Mouse (Mus musculus): ENCODE measurements around the gene Baiap2. TPM values are rescaled to one million over a fixed set of nuclear protein-coding genes. Genes with fewer than 3 reads are reported as not detected.

Gene Baiap2
- polyA plus RNA-seq, 1 experiment from 2014 or later, result 10.1 TPM

- peak overlapping the region; percentile 70 for H3K27ac ChIP-seq (ENCODE audit: low read length)
- peaks cover 21% of the 10 kb centered on the region for H3K4me1 ChIP-seq (ENCODE audit: control insufficient read depth, low read depth, low read length)
- no peaks in the 10 kb centered on the region for H3K9me3 ChIP-seq (replicated peaks; ENCODE audit: control insufficient read depth, low read length)
- 47% methylated on average over 2 of the region's 2 CpGs for WGBS (ENCODE audit: insufficient replicate concordance)
- H3K27me3 ChIP-seq (ENCODE audit: control insufficient read depth, insufficient read depth, low read depth, low read length), result peaks cover 25% of the 10 kb centered on the region
- H3K4me3 ChIP-seq (ENCODE audit: low read depth, low read length), result no peak overlapping the region
- peak overlapping the region; percentile 15; the same call in 1 of the 2 replicates for H3K9ac ChIP-seq (ENCODE audit: low read depth, low read length)
- no peaks in the 10 kb centered on the region for H3K36me3 ChIP-seq (ENCODE audit: control insufficient read depth, insufficient read depth)
- H3K4me2 ChIP-seq (ENCODE audit: low read depth, low read length), result no peak overlapping the region
- ATAC-seq (ENCODE audit: low read depth), result no peak
These were observed 5.3 kb downstream of the Baiap2 start for GRCm38 (mm10) chr11:119947897-119948296.

DNA sequence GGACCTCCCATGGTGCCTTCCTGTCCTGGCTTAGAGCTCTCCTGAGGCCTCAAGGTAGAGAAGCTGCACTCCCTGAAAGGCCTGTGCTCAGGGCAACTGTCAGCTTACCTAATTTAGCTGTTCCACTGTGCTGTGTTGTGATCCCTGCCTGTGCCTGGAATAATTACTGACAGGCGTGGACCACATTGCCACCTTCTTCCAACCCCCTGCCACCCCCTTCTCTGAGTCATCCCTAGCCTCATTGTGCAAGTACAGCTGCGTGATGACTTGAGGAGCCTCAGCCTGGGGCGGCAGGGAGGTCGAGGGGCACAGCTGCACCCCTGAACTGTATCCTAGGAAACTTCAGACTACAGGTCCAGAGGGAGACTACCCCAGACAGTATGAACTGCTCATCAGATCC lies 5.7 kb downstream of the Baiap2 start:
- Histone ChIP-seq H3K36me3 (ENCODE audit: control insufficient read depth, insufficient read depth) (no peaks in the 10 kb centered on the region), H3K4me1 (ENCODE audit: control insufficient read depth, low read depth, low read length) (peaks cover 20% of the 10 kb centered on the region), H3K9ac (ENCODE audit: low read depth, low read length) (0 out of 2 replicates have a peak overlapping the region, but pooled peaks have one; percentile 9), H3K9me3 (replicated peaks; ENCODE audit: control insufficient read depth, low read length) (no peaks in the 10 kb centered on the region), H3K4me2 (ENCODE audit: low read depth, low read length) (no peak overlapping the region), H3K4me3 (ENCODE audit: low read depth, low read length) (no peak overlapping the region), H3K27ac (ENCODE audit: low read length) (no peak overlapping the region; the same call in 1 of the 2 replicates), H3K27me3 (ENCODE audit: control insufficient read depth, insufficient read depth, low read depth, low read length) (peaks cover 21% of the 10 kb centered on the region)
- ATAC-seq (ENCODE audit: low read depth), result no peak
- WGBS (ENCODE audit: insufficient replicate concordance), result 46% methylated on average over 4 of the region's 4 CpGs

- Histone ChIP-seq H3K27me3 (ENCODE audit: control insufficient read depth, insufficient read depth, low read depth, low read length) (peaks cover 16% of the 10 kb centered on the region), H3K4me1 (ENCODE audit: control insufficient read depth, low read depth, low read length) (peaks cover 21% of the 10 kb centered on the region), H3K9me3 (replicated peaks; ENCODE audit: control insufficient read depth, low read length) (no peaks in the 10 kb centered on the region), H3K27ac (ENCODE audit: low read length) (no peak overlapping the region), H3K36me3 (ENCODE audit: control insufficient read depth, insufficient read depth) (no peaks in the 10 kb centered on the region), H3K4me3 (ENCODE audit: low read depth, low read length) (no peak overlapping the region), H3K4me2 (ENCODE audit: low read depth, low read length) (no peak overlapping the region), H3K9ac (ENCODE audit: low read depth, low read length) (no peak overlapping the region)
- WGBS (ENCODE audit: insufficient replicate concordance), result 59% methylated on average over 2 of the region's 2 CpGs
- no peak for ATAC-seq (ENCODE audit: low read depth)
These were observed 6.2 kb downstream of the Baiap2 start for GRCm38 (mm10) chr11:119948803-119949202.

DNA sequence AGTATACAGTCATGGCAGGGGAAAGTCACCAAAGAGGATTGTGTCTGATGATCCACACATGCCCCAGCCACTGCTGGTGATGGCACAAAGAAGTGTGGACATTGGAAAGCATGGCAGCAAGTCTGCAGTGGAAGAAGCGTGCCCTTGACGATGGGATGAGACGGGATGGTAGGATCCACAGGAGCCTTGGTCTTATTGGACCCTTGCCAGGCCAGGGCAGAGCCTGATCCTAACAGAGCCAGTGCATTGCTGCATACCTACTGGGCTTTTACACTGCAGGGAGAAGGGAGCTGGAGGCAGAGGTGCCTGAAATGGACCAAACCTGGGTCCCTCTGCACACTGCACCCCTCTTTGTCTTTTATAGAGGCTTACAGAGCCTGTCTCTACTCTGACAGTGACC lies 8.0 kb downstream of the Baiap2 start:
- Histone ChIP-seq H3K9me3 (replicated peaks; ENCODE audit: control insufficient read depth, low read length) (no peaks in the 10 kb centered on the region), H3K4me2 (ENCODE audit: low read depth, low read length) (no peak overlapping the region), H3K36me3 (ENCODE audit: control insufficient read depth, insufficient read depth) (no peaks in the 10 kb centered on the region), H3K4me3 (ENCODE audit: low read depth, low read length) (no peak overlapping the region), H3K27ac (ENCODE audit: low read length) (no peak overlapping the region), H3K4me1 (ENCODE audit: control insufficient read depth, low read depth, low read length) (peaks cover 32% of the 10 kb centered on the region), H3K9ac (ENCODE audit: low read depth, low read length) (no peak overlapping the region), H3K27me3 (ENCODE audit: control insufficient read depth, insufficient read depth, low read depth, low read length) (no peaks in the 10 kb centered on the region)
- 81% methylated on average over 3 of the region's 3 CpGs for WGBS (ENCODE audit: insufficient replicate concordance)
- ATAC-seq (ENCODE audit: low read depth), result no peak

- H3K27ac ChIP-seq (ENCODE audit: low read length), result no peak overlapping the region
- H3K36me3 ChIP-seq (ENCODE audit: control insufficient read depth, insufficient read depth), result no peaks in the 10 kb centered on the region
- WGBS (ENCODE audit: insufficient replicate concordance), result 58% methylated on average over 6 of the region's 6 CpGs
- peaks cover 37% of the 10 kb centered on the region for H3K4me1 ChIP-seq (ENCODE audit: control insufficient read depth, low read depth, low read length)
- no peaks in the 10 kb centered on the region for H3K27me3 ChIP-seq (ENCODE audit: control insufficient read depth, insufficient read depth, low read depth, low read length)
- ATAC-seq (ENCODE audit: low read depth), result no peak
- no peak overlapping the region for H3K9ac ChIP-seq (ENCODE audit: low read depth, low read length)
- no peak overlapping the region for H3K4me2 ChIP-seq (ENCODE audit: low read depth, low read length)
- H3K9me3 ChIP-seq (replicated peaks; ENCODE audit: control insufficient read depth, low read length), result no peaks in the 10 kb centered on the region
- H3K4me3 ChIP-seq (ENCODE audit: low read depth, low read length), result no peak overlapping the region
These were observed 8.8 kb downstream of the Baiap2 start for GRCm38 (mm10) chr11:119951326-119951725.

- no peaks in the 10 kb centered on the region for H3K36me3 ChIP-seq (ENCODE audit: control insufficient read depth, insufficient read depth)
- 31% methylated on average over 5 of the region's 5 CpGs for WGBS (ENCODE audit: insufficient replicate concordance)
- ATAC-seq (ENCODE audit: low read depth), result no peak
- H3K4me1 ChIP-seq (ENCODE audit: control insufficient read depth, low read depth, low read length), result peaks cover 36% of the 10 kb centered on the region
- H3K9me3 ChIP-seq (replicated peaks; ENCODE audit: control insufficient read depth, low read length), result no peaks in the 10 kb centered on the region
- no peak overlapping the region for H3K4me3 ChIP-seq (ENCODE audit: low read depth, low read length)
- no peak overlapping the region for H3K9ac ChIP-seq (ENCODE audit: low read depth, low read length)
- no peaks in the 10 kb centered on the region for H3K27me3 ChIP-seq (ENCODE audit: control insufficient read depth, insufficient read depth, low read depth, low read length)
- no peak overlapping the region for H3K27ac ChIP-seq (ENCODE audit: low read length)
- no peak overlapping the region for H3K4me2 ChIP-seq (ENCODE audit: low read depth, low read length)
These were observed 10.1 kb downstream of the Baiap2 start for GRCm38 (mm10) chr11:119952429-119953224.

DNA sequence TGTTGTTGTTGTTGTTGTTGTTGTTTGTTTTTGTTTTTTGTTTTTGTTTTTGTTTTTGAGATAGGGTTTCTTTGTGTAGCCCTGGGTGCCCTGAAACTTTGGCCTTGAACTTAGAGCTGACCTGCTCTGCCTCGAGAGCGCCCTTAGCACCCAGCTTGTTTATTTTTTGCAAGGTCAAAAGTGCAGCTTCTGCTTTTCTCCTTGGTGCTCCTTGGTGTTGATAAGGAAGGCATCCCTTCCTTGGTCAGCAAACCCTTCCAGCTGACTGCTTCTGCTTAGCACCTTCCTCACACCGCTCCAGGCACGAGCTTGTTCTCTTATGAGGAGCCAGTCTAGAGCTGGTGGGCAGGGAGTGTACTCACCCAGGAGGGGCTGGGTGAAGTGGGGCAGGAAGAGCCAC lies 11.7 kb downstream of the Baiap2 start:
- WGBS (ENCODE audit: insufficient replicate concordance), result 9% methylated on average over 4 of the region's 4 CpGs
- Histone ChIP-seq H3K4me3 (ENCODE audit: low read depth, low read length) (no peak overlapping the region), H3K9me3 (replicated peaks; ENCODE audit: control insufficient read depth, low read length) (no peaks in the 10 kb centered on the region), H3K27me3 (ENCODE audit: control insufficient read depth, insufficient read depth, low read depth, low read length) (no peaks in the 10 kb centered on the region), H3K36me3 (ENCODE audit: control insufficient read depth, insufficient read depth) (no peaks in the 10 kb centered on the region), H3K4me2 (ENCODE audit: low read depth, low read length) (no peak overlapping the region), H3K9ac (ENCODE audit: low read depth, low read length) (no peak overlapping the region), H3K27ac (ENCODE audit: low read length) (peak overlapping the region; percentile 0; the same call in 1 of the 2 replicates), H3K4me1 (ENCODE audit: control insufficient read depth, low read depth, low read length) (peaks cover 25% of the 10 kb centered on the region)
- ATAC-seq (ENCODE audit: low read depth), result no peak

DNA sequence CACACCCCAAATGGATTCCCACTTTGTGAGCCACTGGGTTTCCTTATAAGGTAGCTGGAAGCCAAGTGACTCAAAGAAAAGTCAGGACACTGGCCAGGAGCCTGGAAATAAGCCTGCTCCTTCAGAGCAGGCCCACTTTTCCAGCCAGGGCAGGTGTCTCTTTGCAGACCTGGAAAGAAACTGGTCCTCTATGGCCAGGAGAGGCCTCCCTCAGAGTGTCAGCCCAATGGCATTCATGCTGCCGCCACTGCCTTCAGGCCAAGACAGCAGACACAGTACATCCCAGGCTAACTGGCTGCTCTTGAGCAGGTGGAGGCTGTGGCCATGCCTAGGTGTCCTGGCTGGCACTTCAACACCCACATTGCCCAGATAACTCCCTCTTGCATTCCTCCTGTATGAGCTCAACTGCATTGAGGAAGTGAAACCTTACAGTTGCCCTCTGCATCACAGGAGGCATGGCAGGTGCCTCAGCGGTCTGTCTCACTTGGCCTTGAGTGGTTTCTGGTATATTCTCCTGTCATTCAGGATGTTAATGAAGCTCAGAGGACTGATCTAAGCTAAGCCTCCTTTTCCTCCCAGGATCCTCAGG lies 12.3 kb downstream of the Baiap2 start:
- Histone ChIP-seq H3K4me1 (ENCODE audit: control insufficient read depth, low read depth, low read length) (peaks cover 25% of the 10 kb centered on the region), H3K4me2 (ENCODE audit: low read depth, low read length) (no peak overlapping the region), H3K4me3 (ENCODE audit: low read depth, low read length) (no peak overlapping the region), H3K9me3 (replicated peaks; ENCODE audit: control insufficient read depth, low read length) (no peaks in the 10 kb centered on the region), H3K36me3 (ENCODE audit: control insufficient read depth, insufficient read depth) (no peaks in the 10 kb centered on the region), H3K9ac (ENCODE audit: low read depth, low read length) (0 out of 2 replicates have a peak overlapping the region, but pooled peaks have one; percentile 7), H3K27ac (ENCODE audit: low read length) (peak overlapping the region; percentile 0; the same call in 1 of the 2 replicates), H3K27me3 (ENCODE audit: control insufficient read depth, insufficient read depth, low read depth, low read length) (no peaks in the 10 kb centered on the region)
- no peak for ATAC-seq (ENCODE audit: low read depth)
- WGBS (ENCODE audit: insufficient replicate concordance), result 52% methylated on average over 2 of the region's 2 CpGs

DNA sequence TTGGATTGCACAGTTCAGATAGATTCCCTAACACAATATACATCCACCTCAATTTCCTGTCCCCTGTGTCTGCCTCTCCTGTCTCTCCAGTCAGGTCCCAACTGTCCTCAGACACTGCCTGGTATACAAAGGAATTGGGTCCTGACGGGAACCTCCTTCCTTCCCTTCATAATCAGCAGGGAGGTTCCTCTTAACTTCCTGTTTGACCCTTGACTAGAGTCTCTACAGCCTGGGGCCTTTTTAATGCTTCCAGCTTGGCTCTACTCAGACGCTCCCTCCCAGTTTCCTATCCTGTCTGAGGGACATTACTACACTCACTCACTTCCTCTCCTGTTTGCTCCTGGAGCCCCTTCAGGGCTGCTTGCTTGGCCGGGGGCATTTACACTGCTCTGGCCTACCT lies 12.9 kb downstream of the Baiap2 start:
- Histone ChIP-seq H3K4me2 (ENCODE audit: low read depth, low read length) (no peak overlapping the region), H3K27ac (ENCODE audit: low read length) (0 out of 2 replicates have a peak overlapping the region, but pooled peaks have one; percentile 22), H3K36me3 (ENCODE audit: control insufficient read depth, insufficient read depth) (no peaks in the 10 kb centered on the region), H3K9ac (ENCODE audit: low read depth, low read length) (no peak overlapping the region), H3K4me1 (ENCODE audit: control insufficient read depth, low read depth, low read length) (peaks cover 25% of the 10 kb centered on the region), H3K4me3 (ENCODE audit: low read depth, low read length) (no peak overlapping the region), H3K9me3 (replicated peaks; ENCODE audit: control insufficient read depth, low read length) (no peaks in the 10 kb centered on the region), H3K27me3 (ENCODE audit: control insufficient read depth, insufficient read depth, low read depth, low read length) (no peaks in the 10 kb centered on the region)
- ATAC-seq (ENCODE audit: low read depth), result no peak
- 23% methylated on average over 3 of the region's 3 CpGs for WGBS (ENCODE audit: insufficient replicate concordance)

Measured in liver, embryonic 16.5 days (tissue).